Mouse (Mus musculus): Measurements from ENCODE around the gene Tstd1.

Gene Tstd1

DNA sequence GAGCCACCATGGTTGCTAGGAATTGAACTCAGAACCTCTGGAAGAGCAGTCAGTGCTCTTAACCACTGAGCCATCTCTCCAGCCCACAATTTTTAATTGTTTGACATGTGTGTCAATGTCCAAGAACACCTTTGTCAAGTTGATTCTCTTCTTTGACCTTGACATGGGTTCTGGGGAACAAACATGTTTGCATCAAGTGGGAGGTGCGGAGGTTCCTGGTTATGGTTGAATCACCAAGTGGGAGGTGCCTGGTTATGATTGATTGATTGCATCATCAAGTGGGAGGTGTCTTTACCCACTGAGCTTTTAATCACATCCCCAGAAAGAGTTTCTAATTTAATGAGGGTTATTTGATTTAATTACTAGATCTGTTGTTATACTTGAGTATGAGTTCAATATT lies 38.9 kb downstream of the Tstd1 start:
- no peak for DNase-seq

DNA sequence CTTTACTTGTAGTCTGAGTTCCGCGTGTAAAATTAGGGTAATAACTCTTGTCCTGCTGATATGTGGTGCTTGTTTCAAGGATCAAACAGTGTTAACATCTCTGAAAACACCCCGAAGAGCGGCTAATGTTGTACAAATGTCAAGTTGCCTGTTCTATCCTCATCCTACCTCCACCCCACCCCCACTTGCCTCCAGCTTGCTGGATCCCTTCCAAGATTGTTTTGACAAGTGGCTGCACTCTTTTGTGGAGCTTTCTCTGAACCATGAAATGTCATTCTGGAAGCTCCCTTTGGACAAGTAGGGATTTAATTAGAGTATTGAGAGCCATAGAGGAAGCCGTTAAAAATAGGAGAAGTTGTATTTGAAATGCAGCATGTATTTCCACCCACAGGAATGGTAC lies 41.1 kb downstream of the Tstd1 start:
- no peak for DNase-seq

DNA sequence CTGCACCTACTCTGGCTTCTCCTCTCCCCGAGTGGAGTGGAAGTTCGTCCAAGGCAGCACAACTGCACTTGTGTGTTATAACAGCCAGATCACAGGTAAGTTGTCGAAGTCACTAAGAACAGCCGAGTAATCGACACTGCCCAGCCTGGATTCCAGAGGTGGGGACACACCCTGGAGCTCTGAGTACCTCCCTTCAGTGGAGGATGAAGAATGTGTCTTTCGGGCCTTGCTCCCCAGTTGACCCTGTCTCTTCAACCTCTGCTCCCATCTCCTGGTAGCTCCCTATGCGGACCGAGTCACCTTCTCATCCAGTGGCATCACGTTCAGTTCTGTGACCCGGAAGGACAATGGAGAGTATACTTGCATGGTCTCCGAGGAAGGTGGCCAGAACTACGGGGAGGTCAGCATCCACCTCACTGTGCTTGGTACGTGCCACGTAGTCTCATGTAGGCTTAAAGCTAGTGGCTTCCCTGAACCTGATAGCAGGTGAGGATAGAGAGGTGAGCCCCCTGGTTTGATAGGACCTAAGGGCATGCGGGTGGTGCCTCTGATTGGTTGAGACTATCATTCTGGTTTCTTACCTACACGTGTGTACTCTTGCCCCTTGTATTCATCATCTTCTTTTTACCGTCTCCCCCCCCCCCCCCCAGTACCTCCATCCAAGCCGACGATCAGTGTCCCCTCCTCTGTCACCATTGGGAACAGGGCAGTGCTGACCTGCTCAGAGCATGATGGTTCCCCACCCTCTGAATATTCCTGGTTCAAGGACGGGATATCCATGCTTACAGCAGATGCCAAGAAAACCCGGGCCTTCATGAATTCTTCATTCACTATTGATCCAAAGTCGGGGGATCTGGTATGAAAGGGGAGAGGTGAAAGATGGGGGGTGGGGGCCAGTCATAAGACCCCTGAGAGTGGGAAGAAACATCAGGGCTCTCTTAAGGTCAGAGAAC lies 42.2 kb downstream of the Tstd1 start:
- no peak for DNase-seq

DNA sequence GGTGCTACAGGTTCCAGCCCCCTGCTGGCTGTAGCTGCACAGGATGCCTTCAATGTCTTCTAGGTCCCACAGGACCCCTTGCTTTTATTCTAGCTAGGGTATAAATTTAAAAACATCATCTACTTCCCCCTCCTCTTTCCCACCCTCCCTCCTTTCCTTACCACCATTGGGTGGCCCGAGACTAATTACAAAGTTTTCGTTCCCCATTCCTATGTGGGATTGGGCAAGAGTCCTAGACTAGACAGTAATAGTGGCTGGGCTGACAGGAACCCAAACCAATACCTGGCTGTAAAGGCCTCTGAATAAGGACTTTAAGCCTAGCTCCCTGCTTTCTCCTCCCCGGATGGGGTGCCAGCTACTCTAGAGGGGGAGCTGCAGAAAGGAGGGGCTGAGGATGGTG lies 44.5 kb downstream of the Tstd1 start:
- DNase-seq = no peak

DNA sequence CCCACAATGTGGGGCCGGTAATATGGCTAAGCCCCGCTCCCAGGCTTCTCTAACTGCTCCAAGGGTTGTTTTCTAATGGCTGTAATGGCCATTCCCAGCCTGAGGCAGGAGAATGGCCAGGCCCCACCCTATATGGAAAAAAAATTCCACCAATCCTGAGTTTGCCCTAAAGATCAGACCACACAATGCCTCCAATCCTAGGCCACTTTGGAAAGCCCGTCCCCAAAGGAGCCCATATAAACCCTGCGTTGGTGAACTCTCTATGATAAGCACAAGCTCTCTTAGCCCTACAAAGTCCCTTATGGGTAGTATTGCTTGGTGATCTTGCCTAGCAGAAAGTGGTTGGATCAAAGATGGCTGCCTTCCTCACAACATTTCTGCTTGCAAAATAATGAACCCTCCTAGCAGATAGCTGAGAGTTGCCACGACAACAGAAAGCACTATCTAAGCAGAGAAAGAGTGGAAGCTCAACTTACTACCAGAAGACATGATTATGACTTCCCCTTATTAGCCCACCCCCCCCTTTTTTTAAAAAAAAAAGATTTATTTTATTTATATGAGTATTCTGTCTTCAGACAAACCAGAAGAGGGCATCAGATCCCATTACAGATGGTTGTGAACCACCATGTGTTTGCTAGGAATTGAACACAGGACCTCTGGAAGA lies 47.2 kb downstream of the Tstd1 start:
- DNase-seq = no peak

DNA sequence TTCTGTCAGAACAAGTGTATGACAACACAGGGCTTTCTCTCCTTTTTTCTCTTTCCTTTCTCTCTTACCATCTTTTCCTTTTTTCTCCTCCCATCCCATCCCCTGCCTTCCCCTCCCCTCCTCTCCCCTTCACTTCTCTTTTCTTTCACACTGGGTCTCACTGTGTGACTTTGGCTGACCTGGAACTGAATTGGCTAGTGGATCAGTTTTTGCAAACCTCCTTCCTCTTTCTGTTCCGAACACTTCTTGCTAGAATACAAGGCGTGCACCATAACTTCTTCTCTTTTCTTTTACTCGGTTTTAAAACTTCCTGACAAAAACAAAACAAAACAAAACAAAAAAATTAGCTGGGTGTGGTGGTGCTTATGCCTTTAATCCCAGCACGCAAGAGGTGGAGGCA lies 47.9 kb downstream of the Tstd1 start:
- no peak for DNase-seq

DNA sequence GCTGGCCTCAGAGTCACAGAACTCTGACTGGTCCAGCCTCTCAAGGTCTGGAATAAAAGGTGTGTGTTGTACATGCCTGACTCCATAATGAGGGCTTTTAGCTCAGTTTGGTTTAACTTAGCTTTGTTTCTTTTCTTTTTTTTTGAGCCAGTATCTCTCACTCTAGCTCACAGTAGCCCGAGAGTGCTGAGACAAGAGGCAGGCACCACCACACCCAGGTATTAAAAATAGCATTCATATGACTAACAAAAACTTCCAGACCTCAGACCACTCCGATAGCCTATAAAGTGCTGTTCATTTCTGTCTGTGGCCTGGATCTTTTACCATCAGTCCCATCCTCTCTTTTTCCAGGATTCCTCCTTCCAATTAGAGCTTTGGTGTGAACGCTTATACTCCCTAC lies 51.0 kb downstream of the Tstd1 start:
- DNase-seq = no peak

All from thymus, postnatal 4 days (tissue).